Mouse (Mus musculus) midbrain, embryonic 13.5 days (tissue): ENCODE measurements at regions not wholly inside any gene's neighbourhood (a gene's known extent, or its start where the extent isn't known, plus 50 kb on each side); places are given as distances from the start of the nearest gene placed in this dataset.
A peak's percentile ranks its signal among the peaks of the same experiment; 100 is the strongest.

Source experiments
- ATAC-seq: fragments of 200-750 bp; cut with Nextera tagmentation; 2 replicates; pipeline ENCODE4 v1.8.0; 2017; ENCODE audit warnings: mild to moderate bottlenecking, moderate TSS enrichment, moderate library complexity
- H3K27ac ChIP-seq: fragments of 300-500 bp; sonication (generic); 2 replicates; pipeline ENCODE4 v1.5.1; 2015; ENCODE audit warnings: inconsistent platforms, mild to moderate bottlenecking, moderate library complexity
- H3K27me3 ChIP-seq: fragments of 300-500 bp; sonication (generic); 2 replicates; pipeline ENCODE4 v1.6.1; 2015; ENCODE audit warnings: mild to moderate bottlenecking, inconsistent platforms
- H3K36me3 ChIP-seq: fragments of 300-500 bp; sonication (generic); 2 replicates; pipeline ENCODE4 v1.6.1; 2015; ENCODE audit warnings: mild to moderate bottlenecking, inconsistent platforms
- H3K4me1 ChIP-seq: fragments of 300-500 bp; sonication (generic); replicated peaks from 2 replicates; pipeline ENCODE4 v1.6.1; 2015; ENCODE audit warnings: inconsistent platforms
- H3K4me2 ChIP-seq: fragments of 300-500 bp; sonication (generic); replicated peaks from 2 replicates; pipeline ENCODE4 v1.6.1; 2015; ENCODE audit warnings: moderate library complexity, mild to moderate bottlenecking, inconsistent platforms
- H3K4me3 ChIP-seq: fragments of 300-500 bp; sonication (generic); replicated peaks from 2 replicates; pipeline ENCODE4 v1.5.1; 2015; ENCODE audit warnings: mild to moderate bottlenecking, inconsistent platforms
- H3K9ac ChIP-seq: fragments of 300-500 bp; sonication (generic); replicated peaks from 2 replicates; pipeline ENCODE4 v1.6.1; 2015; ENCODE audit warnings: mild to moderate bottlenecking, inconsistent platforms
- H3K9me3 ChIP-seq: fragments of 300-500 bp; sonication (generic); 2 replicates; pipeline ENCODE4 v1.6.1; 2016; ENCODE audit warnings: mild to moderate bottlenecking, inconsistent platforms
- WGBS: fragments of 180-500 bp; shearing (Covaris S2); methylation state at CpG from one replicate; pipeline ENCODE4 v1.1.7; 2015; 5-methylcytosine and 5-hydroxymethylcytosine counted together

GRCm38 (mm10) chr5:118948119-118948786 is 387.8 kb downstream of the Med13l start:
- Histone ChIP-seq H3K4me1 (peaks cover 34% of the 10 kb centered on the region), H3K4me3 (no peak overlapping the region), H3K36me3 (no peaks in the 10 kb centered on the region), H3K27me3 (peaks cover 12% of the 10 kb centered on the region), H3K27ac (no peak overlapping the region), H3K4me2 (no peak overlapping the region), H3K9ac (no peak overlapping the region), H3K9me3 (no peaks in the 10 kb centered on the region)
- no peak for ATAC-seq
- WGBS: 90% methylated on average over 6 of the region's 6 CpGs

- 65% methylated on average over 7 of the region's 7 CpGs for WGBS
- no peak for ATAC-seq
These were observed 390.6 kb downstream of the Med13l start for GRCm38 (mm10) chr5:118951067-118951466.

GRCm38 (mm10) chr5:118960521-118961001 is 400.1 kb downstream of the Med13l start:
- ATAC-seq: no peak
- 86% methylated on average over 21 of the region's 21 CpGs for WGBS
- Histone ChIP-seq H3K9ac (no peak overlapping the region), H3K27ac (no peak overlapping the region), H3K36me3 (no peaks in the 10 kb centered on the region), H3K9me3 (no peaks in the 10 kb centered on the region), H3K4me2 (no peak overlapping the region), H3K27me3 (0 out of 2 replicates have a peak, but pooled peaks cover 4% of the 10 kb centered on the region), H3K4me1 (peaks cover 6% of the 10 kb centered on the region; the same call in 1 of the 2 replicates), H3K4me3 (no peak overlapping the region)

More at GRCm38 (mm10) chr5:118951067-118951466, 390.6 kb downstream of the Med13l start:
- H3K27me3 ChIP-seq: peaks cover 9% of the 10 kb centered on the region; the same call in 1 of the 2 replicates
- no peak overlapping the region for H3K4me3 ChIP-seq
- no peak overlapping the region for H3K27ac ChIP-seq
- H3K4me2 ChIP-seq: no peak overlapping the region
- no peaks in the 10 kb centered on the region for H3K9me3 ChIP-seq
- no peaks in the 10 kb centered on the region for H3K36me3 ChIP-seq
- H3K4me1 ChIP-seq: peaks cover 13% of the 10 kb centered on the region
- H3K9ac ChIP-seq: no peak overlapping the region

- no peak for ATAC-seq
- H3K4me3 ChIP-seq: no peak overlapping the region
- no peak overlapping the region for H3K9ac ChIP-seq
- no peak overlapping the region for H3K4me2 ChIP-seq
- 77% methylated on average over 11 of the region's 11 CpGs for WGBS
- peaks cover 6% of the 10 kb centered on the region; the same call in 1 of the 2 replicates for H3K4me1 ChIP-seq
- no peak overlapping the region for H3K27ac ChIP-seq
- H3K9me3 ChIP-seq: no peaks in the 10 kb centered on the region
- 0 out of 2 replicates have a peak, but pooled peaks cover 4% of the 10 kb centered on the region for H3K27me3 ChIP-seq
- no peaks in the 10 kb centered on the region for H3K36me3 ChIP-seq
These were observed 400.6 kb downstream of the Med13l start for GRCm38 (mm10) chr5:118961091-118961490.

GRCm38 (mm10) chr5:118962152-118962551 is 401.7 kb downstream of the Med13l start:
- ATAC-seq: no peak
- no peak overlapping the region for H3K4me3 ChIP-seq
- 0 out of 2 replicates have a peak, but pooled peaks cover 4% of the 10 kb centered on the region for H3K27me3 ChIP-seq
- H3K9me3 ChIP-seq: no peaks in the 10 kb centered on the region
- H3K36me3 ChIP-seq: no peaks in the 10 kb centered on the region
- 0 out of 2 replicates have a peak, but pooled peaks cover under 1% of the 10 kb centered on the region for H3K4me1 ChIP-seq
- WGBS: 97% methylated on average over 3 of the region's 3 CpGs
- H3K27ac ChIP-seq: no peak overlapping the region
- H3K4me2 ChIP-seq: no peak overlapping the region
- H3K9ac ChIP-seq: no peak overlapping the region

- no peaks in the 10 kb centered on the region for H3K4me1 ChIP-seq
- 0 out of 2 replicates have a peak, but pooled peaks cover 4% of the 10 kb centered on the region for H3K27me3 ChIP-seq
- ATAC-seq: no peak
- no peaks in the 10 kb centered on the region for H3K36me3 ChIP-seq
- no peaks in the 10 kb centered on the region for H3K9me3 ChIP-seq
- H3K9ac ChIP-seq: no peak overlapping the region
- H3K4me2 ChIP-seq: no peak overlapping the region
- H3K27ac ChIP-seq: no peak overlapping the region
- no peak overlapping the region for H3K4me3 ChIP-seq
- 94% methylated on average over 3 of the region's 3 CpGs for WGBS
These were observed 402.5 kb downstream of the Med13l start for GRCm38 (mm10) chr5:118963001-118963400.

GRCm38 (mm10) chr5:118966901-118967300 is 406.4 kb downstream of the Med13l start:
- Histone ChIP-seq H3K27ac (no peak overlapping the region), H3K4me1 (no peaks in the 10 kb centered on the region), H3K27me3 (0 out of 2 replicates have a peak, but pooled peaks cover 4% of the 10 kb centered on the region), H3K36me3 (no peaks in the 10 kb centered on the region), H3K9ac (no peak overlapping the region), H3K9me3 (no peaks in the 10 kb centered on the region), H3K4me3 (no peak overlapping the region), H3K4me2 (no peak overlapping the region)
- 43% methylated on average over 6 of the region's 6 CpGs for WGBS
- no peak for ATAC-seq

GRCm38 (mm10) chr5:118967718-118968117 is 407.2 kb downstream of the Med13l start:
- 82% methylated on average over 11 of the region's 11 CpGs for WGBS
- H3K9me3 ChIP-seq: no peaks in the 10 kb centered on the region
- no peak for ATAC-seq

GRCm38 (mm10) chr5:118975147-118975546 is 414.7 kb downstream of the Med13l start:
- Histone ChIP-seq H3K27me3 (no peaks in the 10 kb centered on the region), H3K4me2 (no peak overlapping the region), H3K4me1 (no peaks in the 10 kb centered on the region), H3K36me3 (no peaks in the 10 kb centered on the region), H3K9ac (no peak overlapping the region), H3K9me3 (no peaks in the 10 kb centered on the region), H3K27ac (no peak overlapping the region), H3K4me3 (no peak overlapping the region)
- 89% methylated on average over 10 of the region's 10 CpGs for WGBS
- no peak for ATAC-seq

More at GRCm38 (mm10) chr5:118967718-118968117, 407.2 kb downstream of the Med13l start:
- no peak overlapping the region for H3K4me3 ChIP-seq
- 0 out of 2 replicates have a peak, but pooled peaks cover 4% of the 10 kb centered on the region for H3K27me3 ChIP-seq
- H3K27ac ChIP-seq: no peak overlapping the region
- no peak overlapping the region for H3K4me2 ChIP-seq
- H3K9ac ChIP-seq: no peak overlapping the region
- H3K4me1 ChIP-seq: no peaks in the 10 kb centered on the region
- no peaks in the 10 kb centered on the region for H3K36me3 ChIP-seq

- Histone ChIP-seq H3K27ac (no peak overlapping the region), H3K27me3 (no peaks in the 10 kb centered on the region), H3K4me3 (no peak overlapping the region), H3K36me3 (no peaks in the 10 kb centered on the region), H3K4me2 (no peak overlapping the region), H3K4me1 (peaks cover 6% of the 10 kb centered on the region; the same call in 1 of the 2 replicates), H3K9me3 (no peaks in the 10 kb centered on the region), H3K9ac (no peak overlapping the region)
- ATAC-seq: no peak
- WGBS: 87% methylated on average over 11 of the region's 11 CpGs
These were observed 418.6 kb downstream of the Med13l start for GRCm38 (mm10) chr5:118978921-118979630.

- Histone ChIP-seq H3K9me3 (no peaks in the 10 kb centered on the region), H3K4me3 (no peak overlapping the region), H3K9ac (no peak overlapping the region), H3K36me3 (no peaks in the 10 kb centered on the region), H3K27ac (0 out of 2 replicates have a peak overlapping the region, but pooled peaks have one; percentile 3), H3K4me1 (peaks cover 6% of the 10 kb centered on the region; the same call in 1 of the 2 replicates), H3K4me2 (no peak overlapping the region), H3K27me3 (no peaks in the 10 kb centered on the region)
- WGBS: 36% methylated on average over 16 of the region's 16 CpGs
- ATAC-seq: peak; percentile 27; the same call in 1 of the 2 replicates
These were observed 420.6 kb downstream of the Med13l start for GRCm38 (mm10) chr5:118981046-118981445.

- Histone ChIP-seq H3K4me2 (no peak overlapping the region), H3K27me3 (no peaks in the 10 kb centered on the region), H3K36me3 (no peaks in the 10 kb centered on the region), H3K27ac (no peak overlapping the region), H3K4me3 (no peak overlapping the region), H3K9me3 (no peaks in the 10 kb centered on the region), H3K4me1 (peaks cover 6% of the 10 kb centered on the region; the same call in 1 of the 2 replicates), H3K9ac (no peak overlapping the region)
- no peak for ATAC-seq
- WGBS: 81% methylated on average over 3 of the region's 3 CpGs
These were observed 423.8 kb downstream of the Med13l start for GRCm38 (mm10) chr5:118984251-118984650.
